Mouse (Mus musculus) activated CD4-positive, CD25-positive, alpha-beta regulatory T cell (primary cell): ENCODE measurements around the gene Slc6a5. TPM values are rescaled to one million over a fixed set of nuclear protein-coding genes. Genes with fewer than 3 reads are reported as not detected.

Experiments
- polyA plus RNA-seq, 2 experiments: library from polyadenylated mRNA; unstranded; fragments of 100-300 nt; shearing (Covaris generic); gene quantifications; one replicate each; pipeline ENCODE4 v1.2.1; 2017

Slc6a5 gene
- polyA plus RNA-seq = not detected

GRCm38 (mm10) chr7:49909850-49910249 lies at the start of gene Slc6a5:
Gene Slc6a5, plus strand, starts transcription at chr7:49910146.

GRCm38 (mm10) chr7:49974841-49975440 lies 65.0 kb downstream of the Slc6a5 start, which contains the start of gene Nell1:
Gene Nell1, plus strand, starts transcription at chr7:49974864.

Other genes with a start within 250 kb of the Slc6a5 start
- gene Htatip2, start 151.0 kb upstream of the Slc6a5 start, polyA plus RNA-seq = 10 to 100 TPM; 58.1 to 59.1 TPM
- 10 to 100 TPM; 45.7 to 73.4 TPM for gene Prmt3, start 131.8 kb upstream of the Slc6a5 start, polyA plus RNA-seq
- gene Nell1, start 64.7 kb downstream of the Slc6a5 start, polyA plus RNA-seq = under 1 TPM in 1 of 2 experiments, not detected in 1; 0.06 TPM